Mouse (Mus musculus) 416B (cell line): Measurements from ENCODE around the gene Usp29.

ENCODE experiments used
- DNase-seq: peaks from one replicate; pipeline ENCODE4 v3.0.0; 2011; ENCODE audit warnings: low read depth

Usp29 gene

GRCm38 (mm10) chr7:6730241-6730640 is at the start of gene Usp29, which contains the start of gene Peg3:
TSS of gene Usp29 (plus strand) at chr7:6730578.
TSS of gene Peg3 (minus strand) at chr7:6730431.
- no peak for DNase-seq

- DNase-seq, result no peak
These were observed 44.9 kb upstream of the Usp29 start for GRCm38 (mm10) chr7:6685511-6685910.

GRCm38 (mm10) chr7:6696241-6697045 is 33.9 kb upstream of the Usp29 start, which contains the start of gene Zim1:
TSS of gene Zim1 (minus strand) at chr7:6696450.
- DNase-seq, result no peak

- DNase-seq, result no peak
These were observed 31.1 kb upstream of the Usp29 start for GRCm38 (mm10) chr7:6699230-6699629.

GRCm38 (mm10) chr7:6707416-6708015 is 22.9 kb upstream of the Usp29 start:
- no peak for DNase-seq

- DNase-seq, result no peak
These were observed 21.8 kb upstream of the Usp29 start for GRCm38 (mm10) chr7:6708451-6709180.

GRCm38 (mm10) chr7:6709396-6709795 is 21.0 kb upstream of the Usp29 start:
- no peak for DNase-seq

- no peak for DNase-seq
These were observed 2.8 kb upstream of the Usp29 start for GRCm38 (mm10) chr7:6727351-6728121.

- no peak for DNase-seq
These were observed 2.0 kb upstream of the Usp29 start for GRCm38 (mm10) chr7:6728263-6728931.

- DNase-seq, result no peak
These were observed 1.1 kb upstream of the Usp29 start for GRCm38 (mm10) chr7:6729061-6729817.

GRCm38 (mm10) chr7:6730801-6731200 is 423 bp downstream of the Usp29 start:
- DNase-seq, result no peak

- DNase-seq, result no peak
These were observed 995 bp downstream of the Usp29 start for GRCm38 (mm10) chr7:6731373-6731772.

GRCm38 (mm10) chr7:6731930-6732329 is 1.6 kb downstream of the Usp29 start:
- no peak for DNase-seq

GRCm38 (mm10) chr7:6736060-6736459 is 5.7 kb downstream of the Usp29 start:
- no peak for DNase-seq

GRCm38 (mm10) chr7:6744281-6744904 is 14.0 kb downstream of the Usp29 start:
- no peak for DNase-seq

- no peak for DNase-seq
These were observed 18.8 kb downstream of the Usp29 start for GRCm38 (mm10) chr7:6749196-6749595.

- DNase-seq, result no peak
These were observed 23.1 kb downstream of the Usp29 start for GRCm38 (mm10) chr7:6753440-6753839.

- no peak for DNase-seq
These were observed 26.5 kb downstream of the Usp29 start for GRCm38 (mm10) chr7:6756777-6757291.

- DNase-seq, result no peak
These were observed 29.3 kb downstream of the Usp29 start for GRCm38 (mm10) chr7:6759698-6760097.

- DNase-seq, result no peak
These were observed 29.8 kb downstream of the Usp29 start for GRCm38 (mm10) chr7:6760170-6760569.
